Mouse (Mus musculus) limb, embryonic 10.5 days (tissue): ENCODE data around the gene St8sia2. TPM values are rescaled to one million over a fixed set of nuclear protein-coding genes. Genes with fewer than 3 reads are reported as not detected.
"Not testable (repeated sequence)": the region's sequence is repeated elsewhere in the genome, so short reads cannot be mapped to it uniquely, and the experiment has no call there.

Source experiments
- DNase-seq: peaks from one replicate; pipeline ENCODE4 v3.0.0-alpha.2; 2017; ENCODE audit warnings: low spot score
- H3K27ac ChIP-seq: fragments of 300-500 bp; sonication (generic); 2 replicates; pipeline ENCODE4 v1.5.1; 2016; ENCODE audit warnings: mild to moderate bottlenecking
- H3K27me3 ChIP-seq: fragments of 300-500 bp; sonication (generic); 2 replicates; pipeline ENCODE4 v1.6.1; 2016; ENCODE audit warnings: low read depth, mild to moderate bottlenecking; ENCODE audit not compliant: poor library complexity, severe bottlenecking
- H3K36me3 ChIP-seq: fragments of 300-500 bp; sonication (generic); 2 replicates; pipeline ENCODE4 v1.6.1; 2016; ENCODE audit warnings: mild to moderate bottlenecking, moderate library complexity
- H3K4me1 ChIP-seq: fragments of 300-500 bp; sonication (generic); 2 replicates; pipeline ENCODE4 v1.6.1; 2016
- H3K4me3 ChIP-seq: fragments of 300-500 bp; sonication (generic); 2 replicates; pipeline ENCODE4 v1.5.1; 2016; ENCODE audit warnings: mild to moderate bottlenecking, moderate library complexity
- H3K9me3 ChIP-seq: fragments of 300-500 bp; sonication (generic); replicated peaks from 2 replicates; pipeline ENCODE4 v1.6.1; 2016; ENCODE audit warnings: mild to moderate bottlenecking
- WGBS: fragments of 180-500 bp; shearing (Covaris S2); methylation state at CpG from one replicate; pipeline ENCODE4 v1.1.7; 2016; 5-methylcytosine and 5-hydroxymethylcytosine counted together
- polyA plus RNA-seq: library from polyadenylated mRNA; unstranded; fragments of >200 nt; fragmentation: Nextera tagmentation; extraction: Ambion mirVana; gene quantifications from 2 replicates; pipeline ENCODE4 v1.2.1, GENCODE M21; 2016

Gene St8sia2
- polyA plus RNA-seq, 1 experiment from 2014 or later = 13.3 TPM

DNA sequence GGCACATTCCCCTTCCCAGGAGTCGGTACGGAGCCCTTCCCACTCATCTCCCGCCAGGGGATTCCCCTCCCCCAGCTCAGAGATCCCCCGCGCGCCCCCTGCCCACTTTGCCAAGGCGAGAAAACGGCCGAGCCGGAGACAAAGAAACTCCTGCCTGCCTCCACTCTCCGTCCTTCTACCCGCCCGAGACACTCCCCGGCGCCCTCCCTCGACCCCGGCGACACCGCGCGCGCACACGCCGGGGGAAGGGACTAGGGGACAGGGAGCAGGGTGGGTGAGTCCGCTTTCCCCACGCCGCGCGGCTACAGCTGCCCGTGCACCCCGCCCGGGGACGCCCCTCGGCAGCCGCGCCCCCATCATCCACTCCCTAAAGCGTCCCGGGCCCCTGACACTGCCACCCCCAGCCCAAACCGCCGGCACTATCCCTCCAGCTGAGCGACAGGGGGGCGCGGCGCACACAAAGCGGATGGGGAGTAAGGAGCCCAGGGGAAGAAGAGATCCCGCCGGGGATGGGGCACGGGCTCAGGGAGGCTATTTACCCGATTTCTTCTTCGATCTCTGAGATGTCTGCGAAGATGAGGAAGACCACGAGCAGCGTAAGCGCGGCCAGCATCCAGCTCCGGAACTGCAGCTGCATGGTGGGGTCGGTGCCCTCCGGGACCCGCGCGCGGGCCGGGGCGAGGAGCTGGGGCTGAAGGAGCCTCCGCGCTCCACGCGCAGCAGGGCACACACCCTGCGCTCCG, 461 bp downstream of the St8sia2 start:
- Histone ChIP-seq H3K27me3 (peaks cover 38% of the 10 kb centered on the region), H3K9me3 (no peaks in the 10 kb centered on the region), H3K36me3 (no peaks in the 10 kb centered on the region), H3K27ac (peak overlapping the region; percentile 92), H3K4me1 (peaks cover 31% of the 10 kb centered on the region), H3K4me3 (peak overlapping the region; percentile 72)
- no peak for DNase-seq
- under 1% methylated on average over 70 of the region's 70 CpGs for WGBS

- DNase-seq = peak; percentile 69
- H3K27me3 ChIP-seq = peaks cover 38% of the 10 kb centered on the region
- H3K27ac ChIP-seq = peak overlapping the region; percentile 92
- no peaks in the 10 kb centered on the region for H3K9me3 ChIP-seq
- H3K4me1 ChIP-seq = peaks cover 31% of the 10 kb centered on the region
- peak overlapping the region; percentile 72 for H3K4me3 ChIP-seq
- H3K36me3 ChIP-seq = no peaks in the 10 kb centered on the region
- 4% methylated on average over 43 of the region's 43 CpGs for WGBS
Observed at GRCm38 (mm10) chr7:74011976-74012857, 1.3 kb downstream of the St8sia2 start.

GRCm38 (mm10) chr7:74008946-74009542, 4.4 kb downstream of the St8sia2 start:
- no peaks in the 10 kb centered on the region for H3K9me3 ChIP-seq
- 38% methylated on average over 7 of the region's 7 CpGs for WGBS
- no peaks in the 10 kb centered on the region for H3K36me3 ChIP-seq
- H3K4me3 ChIP-seq = no peak overlapping the region
- H3K27ac ChIP-seq = no peak overlapping the region
- DNase-seq = no peak
- peaks cover 34% of the 10 kb centered on the region for H3K27me3 ChIP-seq
- peaks cover 52% of the 10 kb centered on the region for H3K4me1 ChIP-seq

DNA sequence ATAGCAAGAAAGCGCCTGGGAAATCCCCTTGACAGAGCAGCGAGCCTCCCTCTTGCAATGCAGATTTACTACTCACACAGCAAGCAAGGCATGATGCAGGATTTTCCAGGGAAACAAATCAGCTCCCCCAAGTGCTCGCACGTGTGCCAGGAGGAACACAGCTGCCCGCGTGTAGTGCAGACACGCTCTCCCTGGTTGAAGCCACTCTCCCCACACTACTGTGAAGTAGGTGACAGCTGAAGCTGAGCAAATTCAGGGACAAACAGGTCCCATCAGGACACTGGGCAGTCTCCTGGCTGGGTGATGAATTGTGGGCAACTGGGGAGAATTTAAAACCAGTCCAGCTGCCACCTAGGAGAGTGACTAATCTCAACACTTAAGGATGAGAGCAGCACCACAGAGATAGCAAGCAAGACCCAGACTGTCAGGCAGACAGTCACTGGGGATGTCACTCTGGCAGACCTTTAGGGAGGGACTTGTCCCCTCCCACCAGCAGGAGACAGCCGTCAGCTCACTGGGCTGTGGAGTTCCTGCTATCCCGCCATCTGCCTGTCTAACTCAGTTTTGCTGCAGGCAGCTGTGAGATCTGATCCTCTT, 6.6 kb downstream of the St8sia2 start:
- Histone ChIP-seq H3K4me3 (no peak overlapping the region), H3K27ac (no peak overlapping the region), H3K27me3 (peaks cover 29% of the 10 kb centered on the region), H3K36me3 (no peaks in the 10 kb centered on the region), H3K4me1 (peaks cover 46% of the 10 kb centered on the region), H3K9me3 (no peaks in the 10 kb centered on the region)
- peak; percentile 33 for DNase-seq
- 6% methylated on average over 9 of the region's 9 CpGs for WGBS

DNA sequence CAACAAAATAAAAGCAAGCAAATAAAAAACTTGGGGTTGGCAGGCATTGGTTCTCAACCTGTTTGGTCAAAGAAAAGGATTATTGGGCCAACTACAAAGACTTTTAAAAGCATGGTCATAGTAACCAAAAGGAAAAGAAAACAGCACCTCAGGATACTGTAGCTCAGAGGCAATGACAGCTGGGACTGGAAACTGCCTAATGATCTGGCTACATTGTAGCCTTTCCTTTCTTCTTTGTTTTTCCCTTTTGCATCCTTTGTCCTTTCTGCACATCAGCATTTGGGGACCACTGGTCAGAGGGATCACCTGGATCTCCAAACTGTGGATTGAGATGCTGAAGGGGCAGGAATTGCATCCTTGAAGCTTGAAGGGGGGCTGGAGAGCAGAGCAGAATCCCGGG, 7.1 kb downstream of the St8sia2 start:
- Histone ChIP-seq H3K27ac (no peak overlapping the region), H3K27me3 (peaks cover 24% of the 10 kb centered on the region), H3K4me1 (peaks cover 40% of the 10 kb centered on the region), H3K9me3 (no peaks in the 10 kb centered on the region), H3K4me3 (no peak overlapping the region), H3K36me3 (no peaks in the 10 kb centered on the region)
- 0% methylated on average over 1 of the region's 1 CpGs for WGBS
- DNase-seq = no peak

- Histone ChIP-seq H3K27ac (no peak overlapping the region), H3K4me3 (no peak overlapping the region), H3K27me3 (peaks cover 8% of the 10 kb centered on the region), H3K36me3 (no peaks in the 10 kb centered on the region), H3K4me1 (peaks cover 16% of the 10 kb centered on the region), H3K9me3 (no peaks in the 10 kb centered on the region)
- 77% methylated on average over 12 of the region's 12 CpGs for WGBS
- DNase-seq = no peak
Observed at GRCm38 (mm10) chr7:74000743-74001510, 12.6 kb downstream of the St8sia2 start.

DNA sequence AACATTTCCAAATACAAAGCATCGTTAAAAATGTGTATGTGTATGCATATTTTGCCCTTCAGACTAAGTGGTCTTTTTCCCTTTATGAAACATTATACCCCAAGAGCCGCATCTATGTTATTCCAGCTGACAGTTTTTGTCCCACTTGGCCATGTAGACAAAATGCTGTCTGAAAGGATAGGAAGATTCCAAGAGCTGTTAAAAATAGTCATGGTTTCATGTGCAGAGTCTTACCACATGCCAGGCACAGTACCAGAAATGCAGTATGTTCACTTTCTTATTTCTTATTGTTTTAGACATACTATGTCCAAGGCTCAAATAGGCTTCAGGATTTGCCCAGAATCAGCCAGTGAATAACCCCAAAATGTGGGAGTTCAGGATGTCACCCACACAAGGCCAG, 24.1 kb downstream of the St8sia2 start:
- Histone ChIP-seq H3K27ac (no peak overlapping the region), H3K9me3 (no peaks in the 10 kb centered on the region), H3K4me1 (no peaks in the 10 kb centered on the region), H3K27me3 (no peaks in the 10 kb centered on the region), H3K4me3 (no peak overlapping the region), H3K36me3 (no peaks in the 10 kb centered on the region)
- no peak for DNase-seq
- 93% methylated on average over 2 of the region's 2 CpGs for WGBS

GRCm38 (mm10) chr7:73972157-73972556, 41.3 kb downstream of the St8sia2 start:
- 75% methylated on average over 5 of the region's 5 CpGs for WGBS
- H3K4me3 ChIP-seq, H3K9me3 ChIP-seq, H3K27ac ChIP-seq, DNase-seq, H3K27me3 ChIP-seq, H3K4me1 ChIP-seq: not testable (repeated sequence)
- peaks cover 27% of the 10 kb centered on the region for H3K36me3 ChIP-seq

- no peaks in the 10 kb centered on the region for H3K9me3 ChIP-seq
- DNase-seq = no peak
- H3K27me3 ChIP-seq = no peaks in the 10 kb centered on the region
- H3K4me1 ChIP-seq = 0 out of 2 replicates have a peak, but pooled peaks cover 2% of the 10 kb centered on the region
- H3K4me3 ChIP-seq = no peak overlapping the region
- H3K36me3 ChIP-seq = peaks cover 56% of the 10 kb centered on the region
- H3K27ac ChIP-seq = no peak overlapping the region
- 83% methylated on average over 3 of the region's 3 CpGs for WGBS
Observed at GRCm38 (mm10) chr7:73965164-73965563, 48.3 kb downstream of the St8sia2 start.

DNA sequence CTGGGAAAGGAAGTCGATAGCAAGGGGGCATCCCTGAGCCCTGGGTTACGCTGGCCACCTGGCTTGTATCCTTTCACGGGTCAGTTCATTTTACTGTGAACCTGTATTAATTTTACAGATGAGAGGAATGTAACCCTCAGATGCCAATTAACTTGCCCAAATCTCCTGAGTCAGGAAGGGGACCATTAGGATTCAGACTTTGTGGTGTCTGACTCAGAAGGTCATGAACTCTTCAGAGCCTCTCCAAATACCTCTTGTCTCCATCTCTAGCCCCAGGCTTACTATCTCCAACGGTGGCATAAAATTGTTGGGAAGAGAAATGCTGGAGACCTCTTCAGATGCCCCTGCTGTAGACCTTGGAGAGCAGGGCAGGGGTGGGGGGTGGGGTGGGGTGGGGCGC, 51.1 kb downstream of the St8sia2 start:
- 78% methylated on average over 5 of the region's 5 CpGs for WGBS
- Histone ChIP-seq H3K4me3 (no peak overlapping the region), H3K4me1 (0 out of 2 replicates have a peak, but pooled peaks cover 2% of the 10 kb centered on the region), H3K27me3 (no peaks in the 10 kb centered on the region), H3K9me3 (no peaks in the 10 kb centered on the region), H3K36me3 (peaks cover 77% of the 10 kb centered on the region), H3K27ac (no peak overlapping the region)
- DNase-seq = no peak

- Histone ChIP-seq H3K27ac (no peak overlapping the region), H3K27me3 (no peaks in the 10 kb centered on the region), H3K36me3 (peaks cover 51% of the 10 kb centered on the region), H3K4me3 (no peak overlapping the region), H3K9me3 (no peaks in the 10 kb centered on the region), H3K4me1 (no peaks in the 10 kb centered on the region)
- 53% methylated on average over 5 of the region's 5 CpGs for WGBS
- DNase-seq = no peak
Observed at GRCm38 (mm10) chr7:73954441-73954840, 59.0 kb downstream of the St8sia2 start.

DNA sequence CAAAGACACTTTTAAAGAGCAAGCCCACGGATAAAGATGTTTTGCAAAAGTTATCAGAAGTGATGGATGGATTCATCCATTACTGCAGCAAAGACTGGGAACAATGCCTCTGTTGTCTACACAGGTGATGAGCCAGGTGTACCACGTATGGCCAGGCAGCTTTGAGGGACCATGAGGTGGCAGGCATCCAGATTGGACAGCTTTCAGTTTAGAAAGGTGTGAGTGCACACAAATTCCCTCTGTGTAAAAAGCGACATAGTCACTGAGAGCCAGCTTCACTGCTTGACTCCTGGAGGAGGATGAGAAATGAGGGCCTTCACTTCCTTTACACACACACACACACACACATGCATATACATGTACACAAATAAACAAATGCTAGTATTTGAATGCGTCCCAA, 60.4 kb downstream of the St8sia2 start:
- WGBS = 92% methylated on average over 4 of the region's 4 CpGs
- H3K9me3 ChIP-seq = no peaks in the 10 kb centered on the region
- no peaks in the 10 kb centered on the region for H3K27me3 ChIP-seq
- H3K4me3 ChIP-seq = no peak overlapping the region
- no peak overlapping the region for H3K27ac ChIP-seq
- H3K4me1 ChIP-seq = no peaks in the 10 kb centered on the region
- peaks cover 43% of the 10 kb centered on the region for H3K36me3 ChIP-seq
- DNase-seq = no peak
